Mouse (Mus musculus) adrenal gland, adult 8-10 months (tissue): ENCODE results near the gene Ppih. TPM values are rescaled to one million over a fixed set of nuclear protein-coding genes. Genes with fewer than 3 reads are reported as not detected.
"Not testable (repeated sequence)": the region's sequence is repeated elsewhere in the genome, so short reads cannot be mapped to it uniquely, and the experiment has no call there.

Experiments
- DNase-seq: peaks from one replicate; pipeline ENCODE4 v3.0.0; 2022
- total RNA-seq, 4 experiments: library from RNA; stranded (reverse); gene quantifications; 2 replicates each; pipeline ENCODE4 v1.2.4; 2022

The Ppih gene
- total RNA-seq, 4 experiments from 2014 or later, result 17.7 to 25.4 (median 24.3) TPM

GRCm38 (mm10) chr4:119285336-119285735 lies 35.0 kb downstream of the Ppih start:
- DNase-seq, result no peak

DNA sequence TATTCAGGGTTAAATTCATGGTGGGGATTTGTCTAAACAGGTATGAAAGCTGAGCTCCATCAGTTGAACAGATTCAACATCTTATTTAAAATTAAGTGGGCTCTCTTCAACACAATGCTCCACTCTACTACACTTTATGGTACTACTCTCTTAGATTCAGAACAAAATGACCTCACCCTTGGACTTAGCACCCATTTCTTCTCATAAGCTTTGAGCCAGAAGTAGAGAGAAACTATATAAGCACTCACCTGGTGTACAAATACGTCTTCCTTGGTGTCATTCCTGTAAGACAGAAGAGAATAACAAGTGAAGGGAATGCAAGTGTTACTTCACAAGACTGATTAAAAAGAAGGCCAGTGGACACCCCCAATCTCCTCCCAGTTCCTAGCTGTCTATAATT lies 35.5 kb downstream of the Ppih start:
- DNase-seq, result no peak

DNA sequence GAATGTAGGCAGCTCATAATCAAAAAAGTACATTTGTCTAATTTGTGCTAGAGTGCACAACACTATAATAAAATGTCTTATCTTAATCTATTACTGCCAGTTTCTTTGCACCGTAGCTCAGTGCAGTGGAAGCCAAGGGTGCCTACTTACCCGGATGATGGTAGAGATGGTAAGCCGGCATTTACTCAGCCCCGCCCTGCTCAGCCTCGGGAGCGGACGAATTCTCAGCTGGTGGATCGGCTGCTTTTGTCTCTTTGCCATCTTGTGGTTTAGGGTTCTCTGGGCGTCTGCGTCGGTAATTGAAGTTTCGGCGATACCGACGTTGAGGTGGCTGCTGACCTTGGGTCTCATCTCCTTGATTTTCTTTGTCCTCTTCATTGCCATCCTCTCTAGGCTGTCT lies 41.6 kb downstream of the Ppih start:
- not testable (repeated sequence) for DNase-seq

GRCm38 (mm10) chr4:119275726-119276125 lies 44.6 kb downstream of the Ppih start:
- no peak for DNase-seq

- DNase-seq, result no peak
Measured at GRCm38 (mm10) chr4:119275226-119275625, 45.1 kb downstream of the Ppih start.

DNA sequence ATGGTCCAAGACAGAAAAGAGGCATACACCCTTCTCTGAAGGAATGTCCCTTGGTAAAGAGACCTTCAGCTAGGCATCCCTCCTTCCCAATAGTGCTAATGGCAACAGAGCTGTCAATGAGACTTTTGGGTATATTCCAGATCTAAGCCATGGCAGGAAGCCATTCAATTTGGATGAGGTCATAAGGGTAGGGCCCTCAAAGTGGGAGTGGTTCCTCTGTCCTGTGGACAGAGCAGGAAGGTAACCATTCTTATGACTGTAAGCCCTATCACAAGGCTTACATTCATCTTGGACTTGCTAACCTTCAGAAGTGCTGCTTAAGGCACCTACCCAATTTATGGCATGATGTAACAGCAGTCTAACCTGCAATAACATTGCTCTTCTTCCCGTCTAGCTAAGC lies 45.7 kb downstream of the Ppih start:
- DNase-seq, result no peak

- DNase-seq, result no peak
Measured at GRCm38 (mm10) chr4:119266606-119267005, 53.7 kb downstream of the Ppih start.

DNA sequence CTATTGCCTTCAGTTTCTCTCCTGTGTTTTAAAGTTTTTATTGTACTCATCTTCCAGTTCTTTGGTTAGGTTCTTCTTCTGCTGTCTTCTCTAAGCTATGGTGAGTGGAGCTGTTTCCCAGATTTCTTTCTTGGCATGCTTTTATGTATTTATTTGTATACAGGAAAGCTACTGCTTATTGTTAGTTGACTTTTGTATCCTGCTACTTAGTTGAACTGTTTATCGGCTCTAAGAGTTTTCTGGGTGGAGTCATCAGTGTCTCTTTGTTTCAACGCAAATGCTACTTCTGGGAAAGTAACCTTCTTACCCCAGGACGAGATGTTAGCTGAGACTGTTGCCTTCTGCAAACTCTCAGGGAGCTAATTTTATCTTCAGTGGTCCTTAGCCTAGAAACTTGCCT lies 56.9 kb downstream of the Ppih start:
- no peak for DNase-seq

GRCm38 (mm10) chr4:119262483-119262882 lies 57.9 kb downstream of the Ppih start:
- DNase-seq, result no peak

GRCm38 (mm10) chr4:119261087-119261713 lies 59.1 kb downstream of the Ppih start:
- DNase-seq, result no peak

DNA sequence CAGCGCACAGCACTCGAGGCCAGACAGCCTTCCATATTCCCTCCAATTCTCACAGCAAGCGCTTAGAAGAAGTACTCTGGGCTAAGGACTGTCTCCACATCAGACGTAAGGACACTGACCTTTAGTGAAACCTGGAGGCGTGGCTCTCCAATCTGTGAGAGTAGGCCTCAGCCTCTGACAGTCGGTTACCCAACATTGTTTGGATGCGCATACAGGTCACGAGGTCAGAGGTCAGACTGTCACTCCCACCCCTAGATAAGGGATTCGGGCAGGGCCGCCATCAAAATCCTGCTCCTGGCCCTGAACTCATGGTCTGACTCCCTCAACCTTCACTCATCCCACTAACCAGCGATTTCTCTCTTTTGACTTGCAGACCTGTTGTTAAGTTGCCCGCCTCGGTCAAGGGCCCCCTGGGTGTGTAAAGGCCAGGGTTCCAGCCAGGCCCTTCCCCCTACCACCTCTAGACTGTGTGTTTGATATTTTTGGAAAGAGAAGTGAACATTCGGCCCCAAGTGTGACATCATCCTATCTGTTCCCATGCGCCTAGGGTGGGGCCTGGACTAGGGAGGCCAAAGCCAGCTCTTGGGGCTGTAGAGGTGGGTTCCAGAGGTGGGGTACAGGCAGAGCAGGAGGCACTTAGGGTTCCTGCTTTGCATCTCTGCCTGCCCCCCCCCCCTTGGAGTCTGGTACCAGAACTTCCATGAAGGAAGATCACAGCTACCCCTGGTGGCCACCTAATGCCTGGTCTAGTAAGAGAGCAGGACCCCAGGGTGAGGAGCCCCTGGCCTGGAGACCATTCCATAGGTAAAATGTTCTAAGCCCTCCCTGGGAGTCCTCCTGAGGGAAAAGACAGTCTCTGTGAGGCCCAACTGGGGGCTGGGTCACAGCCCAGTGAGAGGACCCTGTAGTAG lies 60.7 kb downstream of the Ppih start:
- DNase-seq, result no peak

- DNase-seq, result no peak
Measured at GRCm38 (mm10) chr4:119257083-119257482, 63.3 kb downstream of the Ppih start.

- DNase-seq, result no peak
Measured at GRCm38 (mm10) chr4:119255351-119255750, 65.0 kb downstream of the Ppih start, which contains the start of gene Cldn19. TSS of gene Cldn19 (plus strand) at chr4:119255414.

- no peak for DNase-seq
Measured at GRCm38 (mm10) chr4:119254012-119254618, 66.2 kb downstream of the Ppih start.

DNA sequence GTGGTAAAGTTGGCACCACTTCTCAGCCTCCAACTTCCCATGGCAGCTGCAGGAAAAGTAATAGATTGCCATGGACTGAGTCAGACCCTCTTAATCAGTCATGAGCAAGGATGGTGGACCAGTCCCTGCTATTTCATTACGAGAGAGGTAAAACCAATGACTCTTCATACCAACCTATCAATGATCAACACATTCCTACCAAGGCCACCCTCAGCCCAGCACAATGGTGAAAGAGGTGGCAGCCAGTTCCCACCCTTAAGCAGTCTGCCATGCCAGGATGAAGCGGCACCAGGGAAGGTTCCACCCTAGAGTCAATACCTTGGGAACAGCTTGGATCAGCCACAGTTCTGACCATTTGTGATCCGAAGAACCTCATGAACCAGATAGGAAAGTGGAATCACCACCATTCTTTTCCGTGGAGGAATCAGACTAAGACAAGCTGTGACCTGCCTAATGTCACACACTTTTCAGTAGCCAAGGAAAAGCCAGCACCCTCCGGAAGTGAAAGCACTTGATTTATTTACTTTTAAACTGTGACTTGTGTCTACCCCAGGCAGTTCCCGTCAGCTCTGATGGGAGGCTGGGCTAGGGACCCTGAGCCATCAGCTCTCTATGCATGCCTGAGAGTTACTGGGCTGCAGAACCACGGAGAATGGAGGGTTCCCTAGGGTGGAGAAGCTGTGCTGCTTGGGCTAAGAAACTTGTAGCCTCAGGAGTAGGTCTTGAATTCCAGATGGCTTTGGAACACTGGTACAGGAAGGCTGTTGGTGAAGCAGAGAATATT lies 68.1 kb downstream of the Ppih start:
- no peak for DNase-seq

Other genes starting within 250 kb of the Ppih start
- 10 to 100 TPM; 22.2 to 27.9 (median 26.0) TPM for gene Slc2a1, start 211.8 kb downstream of the Ppih start, total RNA-seq
- gene Zfp691, start 146.4 kb downstream of the Ppih start, total RNA-seq, result 10 to 100 TPM; 11.7 to 14.2 (median 12.9) TPM
- gene Ermap, start 130.5 kb downstream of the Ppih start, total RNA-seq, result under 1 TPM; 0.06 to 0.87 (median 0.39) TPM
- gene Svbp, start 125.2 kb downstream of the Ppih start, total RNA-seq, result 10 to 100 TPM; 15.8 to 25.3 (median 17.1) TPM
- under 1 TPM in 2 of 4 experiments, not detected in 2; 0.30 to 0.62 TPM for gene Tmem269, start 102.3 kb downstream of the Ppih start, total RNA-seq
- 10 to 100 TPM; 19.4 to 42.9 (median 27.2) TPM for gene AU022252, start 87.8 kb downstream of the Ppih start, total RNA-seq
- 10 to 100 TPM; 26.1 to 35.2 (median 28.6) TPM for gene P3h1, start 87.6 kb downstream of the Ppih start, total RNA-seq
- gene Cldn19, start 65.1 kb downstream of the Ppih start, total RNA-seq, result under 1 TPM in 3 of 4 experiments, not detected in 1; 0.06 to 0.40 (median 0.28) TPM
- gene Ybx1, start 25.9 kb downstream of the Ppih start, total RNA-seq, result 100 to 1,000 TPM; 443 to 619 (median 512) TPM
- gene Ccdc30, start 95.0 kb upstream of the Ppih start, total RNA-seq, result 10 to 100 TPM; 15.6 to 33.1 (median 20.5) TPM
- 10 to 100 TPM; 47.3 to 58.1 (median 49.5) TPM for gene Ppcs, start 101.9 kb upstream of the Ppih start, total RNA-seq
- gene Zmynd12, start 102.3 kb upstream of the Ppih start, total RNA-seq, result 1 to 10 TPM; 3.7 to 9.4 (median 6.6) TPM
- under 1 TPM; 0.29 to 0.59 (median 0.46) TPM for gene Rimkla, start 172.1 kb upstream of the Ppih start, total RNA-seq
- 10 to 100 TPM; 36.4 to 54.2 (median 52.0) TPM for gene Foxj3, start 216.5 kb upstream of the Ppih start, total RNA-seq
- gene Frg2f1, start 219.0 kb upstream of the Ppih start, total RNA-seq, result 10 to 100 TPM in 1 of 4 experiments, 1 to 10 TPM in 3; 8.7 to 10.2 (median 9.2) TPM